Mouse (Mus musculus) MN1 (cell line): ENCODE measurements at regions not wholly inside any gene's neighbourhood (a gene's known extent, or its start where the extent isn't known, plus 50 kb on each side); places are given as distances from the start of the nearest gene placed in this dataset.
A peak's percentile ranks its signal among the peaks of the same experiment; 100 is the strongest.

Experiments
- DNase-seq: peaks from one replicate; pipeline ENCODE4 v3.0.0-alpha.2; 2016; ENCODE audit warnings: low spot score

GRCm38 (mm10) chr11:63573271-63573670, 348.8 kb downstream of the Hs3st3b1 start:
- no peak for DNase-seq

DNA sequence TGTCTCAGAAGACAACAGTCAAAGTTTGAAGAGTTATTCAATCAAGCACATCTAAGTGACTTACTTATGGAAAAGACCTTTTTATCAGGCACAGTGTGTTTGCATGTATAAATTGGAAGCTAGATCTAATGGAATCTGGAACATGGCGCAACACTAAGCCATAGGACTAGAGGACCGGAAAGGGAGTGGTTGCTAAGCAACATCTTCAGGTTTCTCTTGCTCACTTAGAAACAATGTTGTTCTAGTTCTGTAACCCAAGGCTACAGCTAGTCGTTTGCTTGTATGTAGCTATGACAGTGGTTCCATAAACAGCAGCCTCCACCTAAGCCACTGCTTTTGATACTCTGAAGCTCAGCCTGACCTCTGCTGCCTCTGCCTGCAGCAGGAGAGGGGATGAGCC, 338.8 kb downstream of the Hs3st3b1 start:
- DNase-seq = no peak

GRCm38 (mm10) chr11:63585216-63585869, 336.7 kb downstream of the Hs3st3b1 start:
- no peak for DNase-seq

DNA sequence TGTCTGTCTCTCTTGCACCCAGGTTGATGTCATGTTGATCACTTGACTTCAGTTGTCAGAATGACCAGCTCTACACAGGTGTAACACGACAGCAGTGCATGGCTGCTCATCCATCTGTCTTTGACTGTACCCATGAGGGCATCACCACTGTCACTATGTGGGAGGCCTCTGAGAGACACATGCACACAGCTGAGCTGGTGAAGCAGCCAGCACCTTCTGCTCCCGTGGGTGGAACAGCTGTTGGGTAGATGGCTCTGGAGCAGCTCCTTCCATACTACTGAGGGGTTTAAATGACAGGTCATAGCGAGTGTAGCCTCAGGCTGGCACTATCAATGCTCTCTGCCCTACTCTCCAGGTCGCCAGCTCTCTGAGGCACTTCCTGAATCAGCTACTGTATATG, 301.9 kb downstream of the Hs3st3b1 start:
- no peak for DNase-seq

DNA sequence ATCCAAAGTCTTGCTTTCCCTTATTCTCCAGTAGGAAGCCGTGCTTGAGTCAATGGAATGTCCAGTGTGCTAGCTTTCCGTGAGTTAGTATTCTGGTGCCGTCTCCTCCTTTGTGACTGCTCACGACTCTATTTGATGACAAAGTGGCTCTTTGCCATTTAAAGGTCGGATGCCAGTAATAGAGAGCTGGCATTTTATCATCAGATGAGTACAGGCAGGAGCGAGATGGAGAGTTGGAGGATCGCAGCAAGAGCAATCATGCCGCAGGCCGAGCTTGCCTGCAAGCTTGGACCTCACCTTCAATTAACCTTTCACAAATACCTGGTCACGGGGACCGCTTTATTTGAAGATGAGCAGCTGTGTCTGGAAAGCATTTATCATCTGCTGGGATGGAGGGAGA, 291.8 kb downstream of the Hs3st3b1 start:
- no peak for DNase-seq

GRCm38 (mm10) chr11:63657057-63657456, 265.0 kb downstream of the Hs3st3b1 start:
- no peak for DNase-seq

DNA sequence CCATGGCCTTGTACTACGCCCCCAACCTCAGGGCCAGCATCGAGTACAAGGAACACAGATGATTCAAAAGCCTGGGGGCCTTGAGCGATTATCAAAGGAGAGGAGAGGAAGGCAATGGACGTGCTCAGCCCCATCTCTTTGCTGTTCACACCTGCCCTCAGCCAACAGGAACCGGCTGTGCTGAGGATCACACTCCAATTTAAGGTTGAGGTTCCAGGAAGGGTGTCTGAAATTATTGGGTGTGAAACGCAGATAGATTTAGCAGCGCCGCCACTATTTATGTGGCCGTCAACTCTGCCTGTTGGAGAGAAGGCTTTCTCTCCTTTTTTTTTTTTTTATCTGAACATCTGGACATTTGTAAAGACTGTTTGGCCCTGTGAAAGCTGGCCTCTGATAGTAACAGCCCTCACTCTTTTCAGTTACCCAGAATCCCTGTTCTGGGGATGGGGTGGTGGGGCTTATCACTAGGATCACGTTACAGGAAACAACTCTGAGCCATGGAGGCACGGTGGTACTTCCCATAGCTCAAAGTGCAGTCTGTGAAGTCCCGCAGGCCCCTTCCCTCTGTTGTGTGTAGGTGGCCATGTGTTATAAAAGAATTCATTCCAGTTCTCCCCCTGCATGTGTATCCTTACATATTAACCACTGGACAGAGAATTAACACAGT, 256.7 kb downstream of the Hs3st3b1 start:
- DNase-seq = no peak

DNA sequence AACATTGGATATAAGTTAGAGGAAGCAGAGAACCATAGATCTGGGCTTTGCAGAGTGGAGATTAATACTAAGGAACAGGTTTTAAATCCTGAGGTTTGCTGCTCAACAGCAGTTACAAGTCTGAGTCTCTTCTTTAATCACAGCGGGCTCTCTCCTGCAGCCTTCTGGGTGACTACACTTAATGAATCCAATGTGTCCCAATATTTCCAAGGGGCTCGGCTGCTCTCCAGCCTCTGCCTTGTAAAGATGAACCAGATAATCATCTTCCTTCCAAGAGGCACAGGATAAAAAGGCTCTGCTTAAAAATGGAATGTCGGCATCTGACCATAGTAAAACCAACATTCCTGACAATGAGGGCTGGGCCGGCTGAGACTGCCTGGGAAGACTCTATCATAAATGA, 251.6 kb downstream of the Hs3st3b1 start:
- DNase-seq = no peak

DNA sequence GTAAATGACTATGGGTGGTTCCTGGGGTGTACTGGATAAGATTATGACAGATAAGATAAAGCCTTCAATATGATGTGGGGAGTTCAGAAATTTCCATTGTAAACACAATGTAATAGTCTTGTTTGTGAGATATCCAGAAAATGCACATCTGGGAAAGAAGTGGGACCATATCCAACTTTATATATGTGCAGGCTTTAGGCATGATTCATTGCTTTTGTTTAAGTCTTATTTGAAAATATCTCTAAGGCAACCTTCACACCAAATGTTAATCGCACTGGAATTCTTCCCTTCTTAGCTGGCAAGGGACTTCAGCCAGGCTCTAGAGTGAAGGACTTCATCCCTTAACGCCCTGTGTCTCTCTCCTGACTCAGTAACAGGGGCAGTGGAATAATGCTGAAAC, 250.3 kb downstream of the Hs3st3b1 start:
- no peak for DNase-seq

DNA sequence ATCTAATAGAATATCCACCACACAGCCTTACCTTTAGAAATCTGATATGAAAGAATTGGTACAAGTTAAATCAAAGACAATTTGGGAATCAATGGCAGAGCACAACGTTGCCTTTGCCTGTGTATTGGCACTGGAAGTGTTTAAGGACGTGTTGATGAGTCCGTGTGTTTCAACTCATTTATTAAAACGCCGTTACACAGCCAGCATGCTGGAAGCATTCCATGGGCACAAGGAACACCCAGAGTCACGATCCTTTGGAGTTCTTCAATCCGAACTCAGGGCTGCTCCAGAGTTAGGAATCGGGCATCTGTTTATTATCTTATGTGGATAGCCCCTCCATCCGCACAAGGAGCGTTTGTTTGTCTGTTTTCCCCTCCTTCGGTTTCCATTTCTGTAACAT, 244.2 kb downstream of the Hs3st3b1 start:
- no peak for DNase-seq

DNA sequence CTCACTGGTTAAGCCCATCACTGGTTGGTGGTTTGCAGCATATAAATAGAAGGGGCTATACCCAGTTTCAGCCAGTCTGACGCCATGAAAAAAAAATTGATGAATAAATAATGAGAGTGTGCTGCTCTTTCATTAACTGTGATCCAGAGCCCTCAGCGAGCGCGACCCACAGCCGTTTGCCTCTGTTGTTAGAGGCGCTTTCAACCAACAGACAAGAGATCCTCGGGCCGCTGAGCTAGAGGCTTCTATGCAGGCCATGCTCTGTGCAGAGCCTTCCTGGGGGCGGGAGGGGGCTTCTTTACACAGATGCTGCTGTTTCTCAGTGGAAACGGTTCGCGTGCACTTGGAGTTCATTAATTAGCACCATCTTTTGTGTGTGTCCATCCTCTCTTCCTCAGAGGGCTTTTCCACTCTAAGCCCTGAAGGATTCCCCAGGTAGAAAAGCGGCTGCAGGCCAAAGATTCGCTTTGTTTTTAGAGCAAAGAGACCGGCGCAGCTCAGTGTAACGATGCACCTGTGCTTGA, 243.6 kb downstream of the Hs3st3b1 start:
- DNase-seq = no peak

DNA sequence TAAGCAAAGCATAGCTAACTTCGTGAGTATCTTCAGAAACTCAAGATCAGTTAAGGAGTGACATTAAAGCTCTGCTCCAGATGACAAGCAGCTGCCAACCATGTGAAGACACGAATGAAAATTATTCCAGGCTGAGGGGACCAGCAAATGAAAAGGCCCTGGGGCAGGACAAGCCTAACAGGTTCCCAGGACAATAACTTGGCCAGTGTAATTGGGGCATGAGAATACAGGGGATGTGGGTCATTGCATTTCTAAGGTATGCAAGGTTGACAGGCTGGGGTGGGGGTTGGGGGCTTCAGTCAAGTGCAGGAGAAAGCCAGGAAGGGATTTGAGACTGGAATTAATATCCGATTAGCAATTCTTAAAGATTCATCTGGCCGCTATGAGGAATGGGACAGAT, 242.6 kb downstream of the Hs3st3b1 start:
- DNase-seq = no peak

DNA sequence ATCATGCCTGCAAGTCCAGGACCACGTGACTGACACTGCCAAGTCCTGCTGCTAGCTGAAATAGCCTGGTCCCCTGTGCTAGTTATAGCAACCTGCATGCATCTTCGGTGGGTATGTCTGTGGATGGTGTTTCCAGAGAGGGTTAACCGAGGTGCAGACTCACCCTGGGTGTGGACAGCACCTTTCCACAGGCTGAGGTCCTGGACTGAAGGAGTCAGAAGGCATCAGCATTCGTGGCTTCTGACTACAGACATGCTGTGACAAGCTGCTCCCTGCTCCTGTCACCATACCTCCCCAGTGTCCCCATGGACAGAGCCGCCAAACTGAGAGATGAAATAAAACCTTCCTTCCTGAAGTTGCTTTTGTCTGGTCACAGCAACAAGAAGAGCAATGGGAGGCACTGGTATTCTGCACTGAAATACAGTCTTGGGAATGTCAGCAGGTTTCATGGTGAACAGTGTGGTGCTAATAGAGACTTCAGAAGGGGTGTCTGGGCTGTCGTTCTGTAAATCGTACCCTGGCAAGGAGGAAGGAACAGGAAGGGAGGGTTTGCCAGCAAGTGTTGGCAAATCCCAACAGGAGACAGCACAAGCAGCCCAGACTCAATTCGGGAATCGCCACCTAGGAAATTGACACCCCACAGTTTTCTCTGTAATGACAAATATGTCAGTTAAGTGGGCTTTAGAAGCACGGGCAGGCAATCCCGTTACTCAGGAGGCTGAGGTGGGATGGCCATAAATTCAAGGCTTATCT, 237.7 kb downstream of the Hs3st3b1 start:
- no peak for DNase-seq

DNA sequence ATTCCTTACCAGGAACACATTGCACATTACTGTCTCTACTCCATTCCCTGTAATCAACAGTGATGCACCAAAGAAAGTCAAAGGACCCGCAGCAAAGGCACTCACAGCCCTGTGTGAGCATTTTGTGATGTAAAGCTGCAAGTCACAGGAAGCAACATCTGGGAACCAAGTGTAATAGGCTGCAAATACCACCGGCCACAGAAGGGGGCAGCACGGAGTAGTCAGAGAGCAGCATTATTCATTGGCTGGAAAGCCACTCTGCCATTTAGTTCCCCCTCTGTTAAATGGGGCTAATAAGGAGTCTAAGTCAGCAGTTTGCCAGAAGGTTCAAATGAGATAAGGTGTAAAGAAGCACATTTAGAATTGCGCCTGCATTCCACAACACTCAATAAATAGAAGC, 231.0 kb downstream of the Hs3st3b1 start:
- DNase-seq = no peak

DNA sequence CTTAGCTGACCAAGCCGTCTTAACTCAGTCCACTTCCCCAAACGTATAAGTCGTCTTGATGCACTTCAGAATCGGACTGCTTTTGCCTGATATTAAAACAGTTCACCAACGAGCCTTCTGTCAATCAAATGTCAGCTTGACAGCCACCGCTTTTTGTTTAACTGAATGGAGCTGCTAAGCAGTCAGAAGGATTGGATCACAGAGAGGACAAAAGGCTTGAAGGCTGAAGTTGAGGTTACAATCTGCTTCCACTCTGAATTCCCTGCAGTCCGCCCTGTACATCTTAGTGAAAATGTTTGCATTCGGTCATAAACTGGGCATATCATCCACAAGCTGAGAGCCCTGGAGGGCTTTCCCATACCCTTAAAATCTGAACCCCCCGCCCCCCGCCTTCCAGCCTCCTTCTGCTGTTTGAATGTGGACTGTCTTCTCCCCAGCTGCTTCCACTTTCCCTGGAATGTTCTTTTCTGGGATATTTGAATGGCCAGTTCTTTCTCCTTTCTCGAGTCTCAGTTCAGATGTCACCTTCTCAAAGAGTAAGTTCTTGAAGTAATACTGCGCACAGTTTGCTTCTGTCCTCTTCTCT, 217.0 kb downstream of the Hs3st3b1 start:
- no peak for DNase-seq

- DNase-seq = no peak
Observed at GRCm38 (mm10) chr11:63706057-63706456, 216.0 kb downstream of the Hs3st3b1 start.

GRCm38 (mm10) chr11:63707093-63707492, 215.0 kb downstream of the Hs3st3b1 start:
- DNase-seq = no peak

- DNase-seq = no peak
Observed at GRCm38 (mm10) chr11:63708412-63708811, 213.7 kb downstream of the Hs3st3b1 start.

DNA sequence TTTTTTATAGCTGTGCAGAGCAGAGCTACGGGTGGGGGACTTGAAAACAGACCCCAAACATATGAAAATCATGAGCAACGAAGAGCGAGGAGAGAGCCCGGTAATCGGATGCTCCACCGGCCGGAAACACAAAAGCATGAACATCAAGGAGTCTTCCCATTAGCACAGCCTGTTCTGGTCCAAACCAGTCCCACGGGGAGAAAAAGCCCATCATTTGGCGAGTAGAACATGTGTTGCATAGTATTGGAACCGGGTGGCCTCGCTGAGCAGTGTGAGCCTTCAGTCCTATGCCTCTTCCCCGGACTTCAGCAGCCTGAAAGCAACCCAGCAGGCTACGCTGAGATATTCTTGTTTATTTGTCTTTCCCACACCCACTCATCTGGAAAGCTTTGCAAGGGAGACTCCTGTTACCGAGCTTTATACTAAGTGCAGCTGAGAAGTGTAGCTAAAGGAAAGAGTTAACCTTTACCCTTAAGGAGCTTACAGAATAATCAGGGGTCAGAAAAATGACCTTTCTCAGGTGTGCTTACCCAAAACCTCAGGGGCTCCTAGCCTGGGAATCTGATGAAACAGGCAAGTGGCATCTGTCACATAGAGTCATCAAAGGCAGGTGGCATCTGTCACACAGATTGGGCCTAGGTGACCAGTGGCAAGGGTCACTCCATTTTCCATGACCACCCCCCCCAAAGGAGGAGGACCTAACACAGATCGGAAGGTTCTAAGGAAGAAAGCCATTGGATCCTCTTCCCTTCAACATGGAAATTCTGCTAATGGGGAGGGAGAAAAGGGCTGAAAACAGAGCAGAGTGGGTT, 209.8 kb downstream of the Hs3st3b1 start:
- no peak for DNase-seq

DNA sequence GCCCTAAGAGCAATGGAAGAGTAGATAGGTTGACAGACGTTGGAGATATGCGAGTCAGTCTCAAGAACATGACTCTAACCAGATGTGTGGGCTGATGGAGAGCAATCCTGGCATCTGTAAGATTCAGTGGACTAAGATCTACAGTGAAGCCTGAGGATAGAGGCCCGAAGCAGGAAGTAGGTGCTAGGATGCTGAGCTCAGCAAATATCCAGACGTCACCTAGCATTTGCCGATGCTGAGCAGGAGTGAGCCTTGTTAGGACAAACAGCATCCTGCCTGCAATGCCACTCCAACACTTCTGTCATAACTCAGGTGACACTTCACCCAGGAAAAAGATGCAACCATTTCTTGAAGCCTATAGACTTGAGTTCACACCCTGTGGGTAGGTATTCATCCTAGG, 199.8 kb downstream of the Hs3st3b1 start:
- no peak for DNase-seq

GRCm38 (mm10) chr11:63730880-63731279, 191.2 kb downstream of the Hs3st3b1 start:
- peak; percentile 11 for DNase-seq

- no peak for DNase-seq
Observed at GRCm38 (mm10) chr11:63753260-63753659, 168.8 kb downstream of the Hs3st3b1 start.
